Mouse (Mus musculus) layer of hippocampus, adult 11-12 months (tissue): ENCODE results near the gene Osbpl8.
"Not testable (repeated sequence)": the region's sequence is repeated elsewhere in the genome, so short reads cannot be mapped to it uniquely, and the experiment has no call there.

Experiments used
- DNase-seq: peaks from one replicate; pipeline ENCODE4 v3.0.0; 2022; ENCODE audit warnings: low spot score

The Osbpl8 gene

GRCm38 (mm10) chr10:111164304-111165218 is at the start of gene Osbpl8:
Gene Osbpl8, plus strand, starts transcription at chr10:111164752.
- peak; percentile 99 for DNase-seq

- DNase-seq, result no peak
Measured at GRCm38 (mm10) chr10:111117198-111117845, 47.2 kb upstream of the Osbpl8 start.

GRCm38 (mm10) chr10:111118292-111118691 is 46.3 kb upstream of the Osbpl8 start:
- no peak for DNase-seq

- no peak for DNase-seq
Measured at GRCm38 (mm10) chr10:111118991-111119650, 45.4 kb upstream of the Osbpl8 start.

GRCm38 (mm10) chr10:111119756-111120155 is 44.8 kb upstream of the Osbpl8 start:
- no peak for DNase-seq

GRCm38 (mm10) chr10:111122864-111123398 is 41.6 kb upstream of the Osbpl8 start:
- DNase-seq, result no peak

- no peak for DNase-seq
Measured at GRCm38 (mm10) chr10:111124175-111124574, 40.4 kb upstream of the Osbpl8 start.

GRCm38 (mm10) chr10:111124767-111125315 is 39.7 kb upstream of the Osbpl8 start:
- no peak for DNase-seq

- peak; percentile 21 for DNase-seq
Measured at GRCm38 (mm10) chr10:111127388-111127787, 37.2 kb upstream of the Osbpl8 start.

GRCm38 (mm10) chr10:111128493-111128892 is 36.1 kb upstream of the Osbpl8 start:
- no peak for DNase-seq

GRCm38 (mm10) chr10:111129867-111130620 is 34.5 kb upstream of the Osbpl8 start:
- no peak for DNase-seq

GRCm38 (mm10) chr10:111130872-111131271 is 33.7 kb upstream of the Osbpl8 start:
- no peak for DNase-seq

GRCm38 (mm10) chr10:111133271-111133670 is 31.3 kb upstream of the Osbpl8 start:
- DNase-seq, result no peak

- DNase-seq, result no peak
Measured at GRCm38 (mm10) chr10:111133936-111134335, 30.6 kb upstream of the Osbpl8 start.

- no peak for DNase-seq
Measured at GRCm38 (mm10) chr10:111134412-111134957, 30.1 kb upstream of the Osbpl8 start.

GRCm38 (mm10) chr10:111136306-111136705 is 28.2 kb upstream of the Osbpl8 start:
- not testable (repeated sequence) for DNase-seq

- no peak for DNase-seq
Measured at GRCm38 (mm10) chr10:111137905-111138304, 26.6 kb upstream of the Osbpl8 start.

GRCm38 (mm10) chr10:111139170-111139569 is 25.4 kb upstream of the Osbpl8 start:
- no peak for DNase-seq

- DNase-seq, result no peak
Measured at GRCm38 (mm10) chr10:111139881-111140280, 24.7 kb upstream of the Osbpl8 start.

GRCm38 (mm10) chr10:111144371-111144959 is 20.1 kb upstream of the Osbpl8 start:
- DNase-seq, result no peak

GRCm38 (mm10) chr10:111149761-111150160 is 14.8 kb upstream of the Osbpl8 start:
- DNase-seq, result no peak
